Mouse (Mus musculus): Measurements from ENCODE around the gene Dll3.
"Not testable (repeated sequence)": the region's sequence is repeated elsewhere in the genome, so short reads cannot be mapped to it uniquely, and the experiment has no call there.

Gene Dll3

DNA sequence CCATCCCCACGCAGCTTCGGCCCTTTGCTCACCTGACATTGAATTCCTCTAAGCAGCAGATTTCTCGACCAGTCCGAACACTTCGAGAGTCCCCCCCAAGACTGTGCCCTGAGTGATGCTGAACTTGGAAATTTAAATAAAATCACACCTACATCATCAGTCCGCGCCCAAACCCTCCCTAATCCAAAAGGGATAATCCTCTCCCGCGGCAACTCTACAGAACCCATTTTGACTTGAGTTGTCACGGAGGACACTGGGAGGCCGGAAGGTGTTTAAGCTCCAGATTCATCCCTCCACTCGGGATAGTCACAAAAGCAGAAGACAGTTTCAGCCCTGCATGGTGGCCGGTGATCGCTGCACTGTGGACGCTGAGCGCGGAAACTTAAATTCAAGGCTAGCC, 50.1 kb downstream of the Dll3 start:
- DNase-seq (ENCODE audit: low read depth): no peak

DNA sequence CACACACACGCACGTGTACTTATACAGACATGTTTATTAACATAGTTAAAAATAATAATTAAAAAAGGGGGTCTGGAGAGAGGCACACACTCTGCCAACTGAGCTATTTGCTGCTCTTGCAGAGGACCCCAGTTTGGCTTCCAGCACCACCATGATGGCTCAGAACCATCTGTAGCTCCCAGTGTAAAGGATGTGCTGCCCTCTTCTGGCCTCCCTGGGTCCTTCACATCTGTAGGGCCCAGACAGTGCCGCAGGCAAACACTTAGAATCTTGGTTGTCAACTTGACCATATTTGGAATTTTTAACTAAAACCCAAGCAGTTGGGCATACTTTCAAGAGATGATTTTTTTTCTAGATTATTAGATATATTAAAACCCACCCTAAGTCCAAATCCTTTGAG, 53.1 kb downstream of the Dll3 start:
- DNase-seq (ENCODE audit: low read depth): no peak

DNA sequence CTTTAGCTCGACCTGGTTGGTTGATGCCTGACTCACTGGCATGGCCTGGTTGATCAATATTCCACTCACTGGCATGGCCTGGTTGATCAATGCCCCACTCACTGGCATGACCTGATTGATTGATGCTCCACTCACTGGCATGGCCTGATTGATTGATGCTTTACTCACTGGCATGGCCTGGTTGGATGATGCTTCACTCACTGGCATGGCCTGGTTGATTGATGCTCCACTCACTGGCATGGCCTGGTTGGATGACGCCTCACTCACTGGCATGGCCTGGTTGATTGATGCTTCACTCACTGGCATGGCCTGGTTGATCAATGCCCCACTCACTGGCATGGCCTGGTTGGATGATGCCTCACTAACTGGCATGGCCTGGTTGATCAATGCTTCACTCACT, 58.1 kb downstream of the Dll3 start:
- not testable (repeated sequence) for DNase-seq (ENCODE audit: low read depth)

All from c-Kit-positive CD71-negative TER-119-negative erythroid progenitor cells, embryonic 14.5 days (primary cell).